Mouse (Mus musculus) lung, embryonic 16.5 days (tissue): ENCODE measurements at regions not wholly inside any gene's neighbourhood (a gene's known extent, or its start where the extent isn't known, plus 50 kb on each side); places are given as distances from the start of the nearest gene placed in this dataset.

Experiments
- ATAC-seq: fragments of 200-750 bp; cut with Nextera tagmentation; 2 replicates; pipeline ENCODE4 v1.8.0; 2017; ENCODE audit warnings: low read depth, mild to moderate bottlenecking, moderate library complexity
- H3K27ac ChIP-seq: fragments of 300-500 bp; sonication (generic); 2 replicates; pipeline ENCODE4 v1.5.1; 2014; ENCODE audit warnings: mild to moderate bottlenecking, control low read depth, low read length
- H3K27me3 ChIP-seq: fragments of 300-500 bp; sonication (generic); 2 replicates; pipeline ENCODE4 v1.6.1; 2014; ENCODE audit warnings: low read depth, low read length, mixed read lengths; ENCODE audit not compliant: control insufficient read depth, insufficient read depth
- H3K36me3 ChIP-seq: fragments of 300-500 bp; sonication (generic); 2 replicates; pipeline ENCODE4 v1.6.1; 2014; ENCODE audit warnings: low read length; ENCODE audit not compliant: control insufficient read depth, insufficient read depth
- H3K4me1 ChIP-seq: fragments of 300-500 bp; sonication (generic); replicated peaks from 2 replicates; pipeline ENCODE4 v1.6.1; 2014; ENCODE audit warnings: low read length, mixed read lengths; ENCODE audit not compliant: control insufficient read depth, insufficient read depth
- H3K4me2 ChIP-seq: fragments of 300-500 bp; sonication (generic); 2 replicates; pipeline ENCODE4 v1.6.1; 2014; ENCODE audit warnings: low read depth, low read length, control low read depth
- H3K4me3 ChIP-seq: fragments of 300-500 bp; sonication (generic); 2 replicates; pipeline ENCODE4 v1.5.1; 2014; ENCODE audit warnings: mild to moderate bottlenecking, low read length, control low read depth
- H3K9ac ChIP-seq: fragments of 300-500 bp; sonication (generic); 2 replicates; pipeline ENCODE4 v1.6.1; 2014; ENCODE audit warnings: low read length, control low read depth
- H3K9me3 ChIP-seq: fragments of 300-500 bp; sonication (generic); 2 replicates; pipeline ENCODE4 v1.6.1; 2016; ENCODE audit warnings: low read length; ENCODE audit not compliant: control insufficient read depth
- WGBS: fragments of 180-500 bp; shearing (Covaris S2); extraction: QIAGEN DNeasy Blood & Tissue Kit; methylation state at CpG from one replicate; pipeline ENCODE4 v1.1.7; 2014; 5-methylcytosine and 5-hydroxymethylcytosine counted together

- 82% methylated on average over 8 of the region's 8 CpGs for WGBS
- H3K4me3 ChIP-seq, result no peak overlapping the region
These were observed 52.8 kb upstream of the Dmrtb1 start for GRCm38 (mm10) chr4:107736866-107737265.

DNA sequence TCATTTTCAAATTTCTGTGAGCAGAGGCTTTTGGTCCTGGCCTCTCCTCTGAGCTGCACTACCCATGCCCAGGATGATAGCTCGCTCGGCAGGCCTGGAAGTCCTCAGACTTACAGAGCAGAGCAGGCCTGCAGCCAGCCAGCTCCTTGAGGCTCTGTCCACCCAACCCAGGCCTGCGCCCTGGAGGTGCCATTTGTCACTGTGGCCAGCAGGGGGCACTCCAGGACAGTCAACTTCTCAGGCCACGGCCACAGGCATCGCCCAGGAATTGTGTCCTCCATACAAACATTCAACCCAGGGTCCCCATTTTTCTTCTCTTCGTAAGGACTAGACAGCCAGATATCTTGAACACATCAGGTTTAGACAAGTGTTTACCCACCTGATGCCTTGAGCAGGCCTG lies 53.9 kb upstream of the Dmrtb1 start:
- Histone ChIP-seq H3K9me3 (no peaks in the 10 kb centered on the region), H3K27me3 (no peaks in the 10 kb centered on the region; the same call in 1 of the 2 replicates), H3K4me2 (no peak overlapping the region), H3K27ac (no peak overlapping the region), H3K4me1 (no peaks in the 10 kb centered on the region), H3K9ac (no peak overlapping the region), H3K36me3 (no peaks in the 10 kb centered on the region), H3K4me3 (no peak overlapping the region)
- 4% methylated on average over 6 of the region's 6 CpGs for WGBS
- peak; percentile 84 for ATAC-seq

More at GRCm38 (mm10) chr4:107736866-107737265, 52.8 kb upstream of the Dmrtb1 start:
- H3K27ac ChIP-seq, result no peak overlapping the region
- no peaks in the 10 kb centered on the region for H3K36me3 ChIP-seq
- H3K9ac ChIP-seq, result no peak overlapping the region
- ATAC-seq, result no peak
- no peaks in the 10 kb centered on the region; the same call in 1 of the 2 replicates for H3K27me3 ChIP-seq
- H3K4me2 ChIP-seq, result no peak overlapping the region
- no peaks in the 10 kb centered on the region for H3K9me3 ChIP-seq
- 0 out of 2 replicates have a peak, but pooled peaks cover 3% of the 10 kb centered on the region for H3K4me1 ChIP-seq

GRCm38 (mm10) chr4:107738776-107739175 lies 54.7 kb upstream of the Dmrtb1 start:
- Histone ChIP-seq H3K9me3 (no peaks in the 10 kb centered on the region), H3K9ac (no peak overlapping the region), H3K4me2 (no peak overlapping the region), H3K4me3 (no peak overlapping the region), H3K36me3 (no peaks in the 10 kb centered on the region), H3K4me1 (no peaks in the 10 kb centered on the region), H3K27me3 (no peaks in the 10 kb centered on the region; the same call in 1 of the 2 replicates), H3K27ac (no peak overlapping the region)
- ATAC-seq, result no peak
- 66% methylated on average over 9 of the region's 9 CpGs for WGBS

GRCm38 (mm10) chr4:107739789-107740405 lies 55.9 kb upstream of the Dmrtb1 start:
- H3K27me3 ChIP-seq, result no peaks in the 10 kb centered on the region
- H3K4me2 ChIP-seq, result no peak overlapping the region
- WGBS, result 78% methylated on average over 6 of the region's 6 CpGs

GRCm38 (mm10) chr4:107743646-107744045 lies 58.4 kb upstream of the Lrp8 start:
- H3K36me3 ChIP-seq, result no peaks in the 10 kb centered on the region
- H3K4me3 ChIP-seq, result no peak overlapping the region
- no peak overlapping the region for H3K9ac ChIP-seq
- 85% methylated on average over 2 of the region's 2 CpGs for WGBS
- no peaks in the 10 kb centered on the region for H3K9me3 ChIP-seq
- no peaks in the 10 kb centered on the region; the same call in none of the 2 replicates for H3K4me1 ChIP-seq
- no peak for ATAC-seq
- H3K27me3 ChIP-seq, result no peaks in the 10 kb centered on the region
- H3K27ac ChIP-seq, result no peak overlapping the region
- H3K4me2 ChIP-seq, result no peak overlapping the region

More at GRCm38 (mm10) chr4:107739789-107740405, 55.9 kb upstream of the Dmrtb1 start:
- Histone ChIP-seq H3K4me1 (no peaks in the 10 kb centered on the region; the same call in 1 of the 2 replicates), H3K27ac (no peak overlapping the region), H3K36me3 (no peaks in the 10 kb centered on the region), H3K9me3 (no peaks in the 10 kb centered on the region), H3K9ac (no peak overlapping the region), H3K4me3 (no peak overlapping the region)
- ATAC-seq, result no peak

DNA sequence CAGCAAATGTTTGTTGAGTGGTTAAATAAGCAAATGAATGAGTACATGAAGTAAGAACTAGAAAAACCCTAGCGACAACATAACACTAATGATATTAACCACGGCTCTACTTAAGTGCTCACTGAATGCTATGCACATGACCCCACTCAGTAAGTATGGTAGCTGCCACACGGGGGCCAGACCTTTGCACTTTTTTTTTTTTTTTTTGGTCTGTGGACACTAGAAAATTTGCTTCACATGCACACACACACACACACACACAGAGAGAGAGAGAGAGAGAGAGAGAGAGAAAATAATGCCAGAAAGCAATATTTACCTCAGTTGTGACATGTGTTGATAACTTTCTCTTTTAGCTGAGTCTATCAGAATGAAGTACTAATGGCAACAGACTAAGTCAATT lies 55.7 kb upstream of the Lrp8 start:
- no peak for ATAC-seq
- H3K4me1 ChIP-seq, result peaks cover 2% of the 10 kb centered on the region
- H3K9ac ChIP-seq, result no peak overlapping the region
- no peak overlapping the region for H3K27ac ChIP-seq
- H3K27me3 ChIP-seq, result no peaks in the 10 kb centered on the region
- no peak overlapping the region for H3K4me3 ChIP-seq
- no peak overlapping the region for H3K4me2 ChIP-seq
- H3K36me3 ChIP-seq, result no peaks in the 10 kb centered on the region
- WGBS, result 47% methylated on average over 3 of the region's 3 CpGs
- H3K9me3 ChIP-seq, result no peaks in the 10 kb centered on the region

- no peak for ATAC-seq
- H3K9ac ChIP-seq, result no peak overlapping the region
- H3K27ac ChIP-seq, result no peak overlapping the region
- WGBS, result 75% methylated on average over 5 of the region's 5 CpGs
- peaks cover 2% of the 10 kb centered on the region for H3K4me1 ChIP-seq
- no peak overlapping the region for H3K4me3 ChIP-seq
- no peak overlapping the region for H3K4me2 ChIP-seq
- no peaks in the 10 kb centered on the region for H3K36me3 ChIP-seq
- no peaks in the 10 kb centered on the region for H3K9me3 ChIP-seq
- no peaks in the 10 kb centered on the region for H3K27me3 ChIP-seq
These were observed 55.1 kb upstream of the Lrp8 start for GRCm38 (mm10) chr4:107746923-107747431.

- Histone ChIP-seq H3K27me3 (no peaks in the 10 kb centered on the region), H3K4me1 (peaks cover 2% of the 10 kb centered on the region), H3K27ac (no peak overlapping the region), H3K9ac (no peak overlapping the region), H3K4me2 (no peak overlapping the region), H3K9me3 (no peaks in the 10 kb centered on the region), H3K36me3 (no peaks in the 10 kb centered on the region), H3K4me3 (no peak overlapping the region)
- no peak for ATAC-seq
- WGBS, result 75% methylated on average over 9 of the region's 9 CpGs
These were observed 54.6 kb upstream of the Lrp8 start for GRCm38 (mm10) chr4:107747454-107747853.

DNA sequence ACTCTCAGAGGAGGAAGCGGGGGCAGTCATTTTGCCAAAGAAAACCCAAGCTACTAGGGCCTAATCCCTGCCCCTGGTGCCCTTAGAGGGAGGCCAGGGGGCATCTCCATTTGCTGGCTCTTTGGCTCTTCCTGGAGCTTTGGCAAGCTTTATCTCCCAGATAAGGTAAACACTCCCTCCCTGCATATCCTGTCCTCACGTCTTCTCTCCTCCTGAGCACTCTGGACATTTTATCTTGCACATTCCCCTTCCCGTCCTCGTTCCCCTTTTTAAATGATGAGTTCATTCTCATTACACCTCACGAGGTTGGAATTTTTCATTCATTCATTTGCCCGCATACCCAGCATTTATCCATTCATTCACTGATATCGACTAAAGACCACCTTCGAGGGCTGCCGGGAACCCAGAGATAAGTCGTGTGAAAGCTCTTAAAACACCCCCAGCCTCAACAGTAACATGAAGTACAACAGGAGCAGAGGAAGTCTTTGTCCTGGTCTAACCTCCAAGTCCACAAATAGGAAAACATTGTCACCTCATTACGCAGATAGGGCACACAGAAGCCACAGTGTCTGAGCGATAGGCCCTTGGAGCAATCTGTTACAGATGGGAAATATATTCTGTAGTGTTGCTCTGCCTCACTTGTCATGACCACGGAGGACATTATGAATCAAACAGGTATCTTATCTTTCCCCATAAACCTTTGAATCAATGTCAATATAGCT lies 54.0 kb upstream of the Lrp8 start:
- ATAC-seq, result no peak
- peaks cover 2% of the 10 kb centered on the region for H3K4me1 ChIP-seq
- no peak overlapping the region for H3K9ac ChIP-seq
- H3K27ac ChIP-seq, result no peak overlapping the region
- no peaks in the 10 kb centered on the region for H3K9me3 ChIP-seq
- H3K4me3 ChIP-seq, result no peak overlapping the region
- H3K27me3 ChIP-seq, result no peaks in the 10 kb centered on the region
- no peak overlapping the region for H3K4me2 ChIP-seq
- H3K36me3 ChIP-seq, result no peaks in the 10 kb centered on the region
- 34% methylated on average over 13 of the region's 13 CpGs for WGBS
